Comparison of ENCODE assay signal across 12 mouse cellular contexts in genomic region chr6:23647627-23648247, GRCm38 (mm10). TPM values are rescaled to one million over a fixed set of nuclear protein-coding genes. Genes with fewer than 3 reads are reported as not detected.
DNase-seq lines count a peak whose midpoint lies in the region; ATAC-seq and TF ChIP-seq lines count a peak whose summit lies in the region.
"Had no signal": no experiment of that assay in that cellular context is flagged by ENCODE, and none has a peak within 500 bp of the region (broad histone marks: within the 10 kb centered on the region; RNA-seq: fewer than 3 reads in every experiment).

No protein-coding gene starts in this region.

- H3K9ac ChIP-seq in kidney, postnatal 0 days (ENCODE audit: low read depth, low read length): no peak overlapping the region
- no peak overlapping the region for H3K9ac ChIP-seq in lung, embryonic 15.5 days

- peak; percentile 35 for DNase-seq in cerebellum, adult 8-10 months
- DNase-seq in cerebellum, adult 11 months: no peak
- DNase-seq in kidney, postnatal 0 days (ENCODE audit: low spot score): peak; percentile 71
- DNase-seq in kidney, adult 11 months: no peak
- peak; percentile 54 to 60 for DNase-seq in cerebellum, postnatal 14 days
- DNase-seq in thymus, postnatal 25 days: no peak
- no peak for DNase-seq in urinary bladder, adult 18-20 months (ENCODE audit: low spot score in 2 of 2)

- TF ChIP-seq CTCF in kidney, postnatal 0 days (IDR thresholded peaks at IDR 0.05; ENCODE audit: low read depth): no peak

- H3K4me2 ChIP-seq in kidney, postnatal 0 days (ENCODE audit: low read length): no peak overlapping the region
- H3K4me2 ChIP-seq in lung, embryonic 15.5 days: no peak overlapping the region

- no peaks in the 10 kb centered on the region for H3K9me3 ChIP-seq in kidney, postnatal 0 days (replicated peaks; ENCODE audit: low read length)
- H3K9me3 ChIP-seq in lung, embryonic 15.5 days: no peaks in the 10 kb centered on the region

- WGBS in kidney, postnatal 0 days: 59% methylated on average over 7 of the region's 7 CpGs
- WGBS in lung, embryonic 15.5 days: 49% methylated on average over 7 of the region's 7 CpGs

- H3K36me3 ChIP-seq in kidney, postnatal 0 days (ENCODE audit: insufficient read depth, low read length): no peaks in the 10 kb centered on the region
- H3K36me3 ChIP-seq in lung, embryonic 15.5 days: no peaks in the 10 kb centered on the region

- no peaks in the 10 kb centered on the region for H3K27me3 ChIP-seq in kidney, postnatal 0 days (ENCODE audit: insufficient read depth, low read length)
- H3K27me3 ChIP-seq in lung, embryonic 15.5 days: no peaks in the 10 kb centered on the region
- H3K27me3 ChIP-seq: Patski had no signal

- H3K4me3 ChIP-seq in kidney, postnatal 0 days (replicated peaks; ENCODE audit: low read depth, low read length): no peak overlapping the region
- H3K4me3 ChIP-seq in lung, embryonic 15.5 days: no peak overlapping the region
- H3K4me3 ChIP-seq: erythroblast, embryonic 14.5 days; heart, adult 2 months had no signal

- no peak for ATAC-seq in kidney, postnatal 0 days (replicated peaks; ENCODE audit: low FRiP score, low read depth)
- ATAC-seq in lung, embryonic 15.5 days (ENCODE audit: borderline replicate concordance, extremely low read depth, low FRiP score, low TSS enrichment): peak; percentile 57; the same call in 1 of the 2 replicates
- ATAC-seq: Patski had no signal

- H3K27ac ChIP-seq in kidney, postnatal 0 days: no peak overlapping the region
- peak overlapping the region; percentile 50; the same call in 1 of the 2 replicates for H3K27ac ChIP-seq in lung, embryonic 15.5 days
- H3K27ac ChIP-seq: heart, adult 2 months; macrophage had no signal

- no peaks in the 10 kb centered on the region for H3K4me1 ChIP-seq in kidney, postnatal 0 days (replicated peaks; ENCODE audit: insufficient read depth, low read length)
- H3K4me1 ChIP-seq in lung, embryonic 15.5 days: peaks cover 12% of the 10 kb centered on the region; the same call in 1 of the 2 replicates

RNA-seq across cellular contexts. Expression of gene Rnf133, which starts 2.4 kb away (rescaled TPM):
- polyA plus RNA-seq in kidney, postnatal 0 days (2015; fragmentation: Nextera tagmentation; extraction: Ambion mirVana): not detected in 2 replicates
- 0.15 TPM in 1 of 2 replicates, not detected in the other for polyA plus RNA-seq in lung, embryonic 15.5 days (2015; fragmentation: Nextera tagmentation; extraction: Ambion mirVana)
- polyA plus RNA-seq: erythroblast, embryonic 14.5 days; heart, adult 2 months; macrophage; Patski had no signal

RNA-seq across cellular contexts. Expression of gene Rnf148, which starts 7.2 kb away (rescaled TPM):
- polyA plus RNA-seq in kidney, postnatal 0 days (2015; fragmentation: Nextera tagmentation; extraction: Ambion mirVana): not detected in 2 replicates
- polyA plus RNA-seq in lung, embryonic 15.5 days (2015; fragmentation: Nextera tagmentation; extraction: Ambion mirVana): 0.16 TPM in 1 of 2 replicates, not detected in the other
- polyA plus RNA-seq: erythroblast, embryonic 14.5 days; heart, adult 2 months; macrophage; Patski had no signal

Comparison
In these comparisons a context has a peak if more than half of its experiments do, and no peak if none do; other contexts are left out.
1. DNase-seq: peak in cerebellum, adult 8-10 months (single experiment), kidney, postnatal 0 days (single experiment) and cerebellum, postnatal 14 days (2 of 2); none in cerebellum, adult 11 months (single experiment), kidney, adult 11 months (single experiment), thymus, postnatal 25 days (single experiment) and urinary bladder, adult 18-20 months (0 of 2).